Mouse (Mus musculus): ENCODE results near the gene Cenpp. TPM values are rescaled to one million over a fixed set of nuclear protein-coding genes. Genes with fewer than 3 reads are reported as not detected.

Gene Cenpp
- total and polyA plus RNA-seq, 3 experiments, result 0.57 to 2.4 (median 1.8) TPM

DNA sequence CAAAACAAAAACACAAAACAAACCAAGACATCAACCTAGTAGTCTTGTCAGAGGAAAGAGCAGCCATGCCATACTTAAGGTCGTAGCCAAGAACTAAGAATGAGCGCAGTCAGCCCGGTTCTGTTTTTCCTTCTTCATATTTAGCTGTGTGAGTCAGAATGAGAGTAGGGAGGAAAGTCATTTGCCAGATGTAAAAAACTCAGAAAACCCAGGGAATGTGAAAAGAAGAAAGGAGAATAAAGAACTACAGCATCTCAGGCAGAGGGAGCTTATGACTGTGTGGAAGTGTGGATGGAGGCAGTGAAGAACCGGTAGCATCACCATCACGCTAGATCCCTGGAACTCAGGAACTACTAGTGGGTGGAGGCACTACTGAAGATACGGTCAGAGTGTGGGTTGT is 66.5 kb downstream of the Cenpp start:
- Histone ChIP-seq H3K36me3 (ENCODE audit: control insufficient read depth, insufficient read depth, low read length) (no peaks in the 10 kb centered on the region), H3K9ac (ENCODE audit: low read depth, low read length) (no peak overlapping the region), H3K4me1 (ENCODE audit: control insufficient read depth, insufficient read depth, low read length) (no peaks in the 10 kb centered on the region; the same call in 1 of the 2 replicates), H3K27ac (peak overlapping the region; percentile 18; the same call in 1 of the 2 replicates), H3K27me3 (ENCODE audit: control insufficient read depth, insufficient read depth, low read length) (no peaks in the 10 kb centered on the region), H3K4me3 (no peak overlapping the region), H3K79me2 (replicated peaks; ENCODE audit: control insufficient read depth, insufficient read depth, low read length) (no peaks in the 10 kb centered on the region)
- no peak for TF ChIP-seq EP300 (IDR thresholded peaks at IDR 0.05; ENCODE audit: insufficient read depth, low read depth, low read length)
- TF ChIP-seq CTCF (IDR thresholded peaks at IDR 0.05), result no peak
- TF ChIP-seq POLR2A (IDR thresholded peaks at IDR 0.05; ENCODE audit: insufficient read depth, low read depth, low read length), result no peak
- intact Hi-C loops (cut with DNase I), result no loop called here
- no peak for DNase-seq
- 80% methylated on average over 6 of the region's 6 CpGs for WGBS

DNA sequence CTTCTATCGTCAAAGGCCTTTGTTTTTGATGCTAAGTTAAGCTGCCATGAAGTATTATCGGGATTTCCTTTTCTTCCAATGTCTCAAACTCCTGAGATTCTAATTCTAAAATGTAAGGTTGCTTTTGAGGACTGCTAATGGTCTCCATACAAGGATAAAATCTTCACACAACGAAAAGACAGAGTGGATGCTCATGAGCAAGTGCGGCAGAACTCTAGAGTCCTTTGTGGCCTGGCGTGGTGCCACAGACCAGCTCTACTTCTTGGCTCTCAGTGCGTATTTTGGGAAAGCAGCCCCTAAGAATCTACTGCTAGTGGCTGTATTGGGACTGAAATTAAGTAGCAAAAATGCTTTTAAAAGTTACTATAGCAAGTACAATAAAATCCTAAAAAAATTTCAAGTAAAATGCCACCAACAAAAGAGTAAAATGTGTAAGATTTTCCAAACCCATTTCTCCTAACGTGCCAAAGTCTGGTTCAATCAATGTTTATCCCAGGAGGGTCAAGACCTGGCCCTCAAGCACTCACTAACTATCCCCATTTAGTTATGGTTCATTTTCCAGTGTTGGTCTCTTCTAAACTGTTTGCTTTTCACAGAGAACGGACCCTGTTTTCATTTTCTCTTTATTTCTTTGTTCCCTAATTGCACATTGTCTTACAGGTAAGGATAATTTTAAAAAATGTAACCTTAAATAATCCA is 68.1 kb downstream of the Cenpp start:
- 67% methylated on average over 8 of the region's 8 CpGs for WGBS
- Histone ChIP-seq H3K36me3 (ENCODE audit: control insufficient read depth, insufficient read depth, low read length) (no peaks in the 10 kb centered on the region), H3K4me3 (no peak overlapping the region), H3K27ac (peak overlapping the region; percentile 63), H3K9ac (ENCODE audit: low read depth, low read length) (no peak overlapping the region), H3K27me3 (ENCODE audit: control insufficient read depth, insufficient read depth, low read length) (no peaks in the 10 kb centered on the region), H3K79me2 (replicated peaks; ENCODE audit: control insufficient read depth, insufficient read depth, low read length) (no peaks in the 10 kb centered on the region), H3K4me1 (ENCODE audit: control insufficient read depth, insufficient read depth, low read length) (no peaks in the 10 kb centered on the region; the same call in 1 of the 2 replicates)
- intact Hi-C loops (cut with DNase I), result loop anchor here (5.0 kb wide), 1 partner anchor 42 kb away; the partner anchor contains the start of gene Aspn
- TF ChIP-seq POLR2A (IDR thresholded peaks at IDR 0.05; ENCODE audit: insufficient read depth, low read depth, low read length) (no peak), EP300 (IDR thresholded peaks at IDR 0.05; ENCODE audit: insufficient read depth, low read depth, low read length) (no peak), CTCF (IDR thresholded peaks at IDR 0.05) (no peak)
- DNase-seq, result peak in 1 of 2 experiments; percentile 34

DNA sequence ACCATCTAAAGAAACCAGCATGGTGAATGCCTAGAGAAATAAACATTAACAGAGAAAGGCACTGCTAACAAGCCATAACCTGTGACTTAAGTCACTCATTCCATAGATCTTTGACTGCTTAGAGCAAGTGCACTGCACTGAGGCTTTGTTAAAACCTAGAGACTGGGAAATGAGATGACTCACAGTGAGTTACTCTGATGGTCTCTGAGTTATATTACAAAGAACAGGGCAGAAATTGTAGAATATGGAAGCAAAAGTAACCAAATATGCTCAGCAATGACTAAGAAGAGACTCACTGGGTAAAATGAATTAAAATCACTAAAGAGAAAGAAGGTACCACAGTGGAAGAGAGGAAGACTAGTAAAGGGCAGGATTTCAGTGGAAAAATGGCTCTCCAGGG is 68.7 kb downstream of the Cenpp start:
- intact Hi-C loops (cut with DNase I), result loop anchor here (5.0 kb wide), 1 partner anchor 42 kb away; the partner anchor contains the start of gene Aspn
- peak overlapping the region; percentile 63 for H3K27ac ChIP-seq
- no peak overlapping the region for H3K9ac ChIP-seq (ENCODE audit: low read depth, low read length)
- DNase-seq, result no peak
- H3K79me2 ChIP-seq (replicated peaks; ENCODE audit: control insufficient read depth, insufficient read depth, low read length), result no peaks in the 10 kb centered on the region
- H3K4me3 ChIP-seq, result no peak overlapping the region
- no peaks in the 10 kb centered on the region; the same call in 1 of the 2 replicates for H3K4me1 ChIP-seq (ENCODE audit: control insufficient read depth, insufficient read depth, low read length)
- H3K27me3 ChIP-seq (ENCODE audit: control insufficient read depth, insufficient read depth, low read length), result no peaks in the 10 kb centered on the region
- TF ChIP-seq EP300 (IDR thresholded peaks at IDR 0.05; ENCODE audit: insufficient read depth, low read depth, low read length) (no peak), POLR2A (IDR thresholded peaks at IDR 0.05; ENCODE audit: insufficient read depth, low read depth, low read length) (no peak), CTCF (IDR thresholded peaks at IDR 0.05) (no peak)
- no peaks in the 10 kb centered on the region for H3K36me3 ChIP-seq (ENCODE audit: control insufficient read depth, insufficient read depth, low read length)

DNA sequence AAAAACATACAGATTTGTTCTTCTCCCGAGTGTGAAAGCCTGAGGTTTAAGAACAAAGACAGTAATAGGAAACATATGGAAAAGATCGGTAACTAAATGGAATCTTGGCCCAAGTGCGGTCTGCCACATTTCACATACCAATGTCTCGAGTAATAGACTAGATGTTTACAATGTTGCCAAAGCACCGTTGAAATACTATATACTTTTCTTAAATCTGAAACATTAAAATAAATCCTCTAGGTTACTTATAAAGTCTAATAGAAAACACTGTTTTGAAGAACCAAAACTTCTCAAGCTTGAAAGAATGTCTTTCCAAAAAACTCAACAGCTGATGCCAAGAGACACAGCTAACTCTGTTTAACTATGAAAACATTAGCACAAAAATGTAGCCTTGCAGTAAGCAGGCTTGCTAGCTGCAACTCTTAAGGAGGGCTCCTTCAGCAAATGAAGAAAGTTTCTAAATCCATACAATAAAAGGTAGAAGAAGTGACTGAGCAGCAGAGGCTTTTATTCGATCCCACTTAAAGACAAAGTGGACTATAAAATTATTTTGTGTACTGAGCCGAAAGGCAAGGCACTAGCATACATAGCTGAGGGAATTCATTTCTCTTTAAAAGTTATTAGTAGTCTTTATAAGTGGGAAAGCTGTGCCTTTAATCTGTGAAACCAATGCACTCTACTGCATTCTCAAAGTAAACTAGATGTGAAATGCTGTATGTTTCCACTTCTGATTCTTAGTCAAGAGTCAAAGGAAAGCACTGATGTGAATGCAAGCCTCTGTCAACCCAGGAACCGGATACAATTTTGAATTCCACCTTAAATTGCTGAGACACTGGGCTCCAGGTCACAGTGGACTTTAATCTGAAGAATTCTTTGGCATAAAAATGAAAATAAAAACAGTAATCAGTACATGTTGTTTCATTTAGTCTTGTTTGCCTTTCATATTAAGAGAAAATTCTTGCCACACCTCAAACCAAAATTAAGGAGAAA is 70.7 kb downstream of the Cenpp start, which contains the start of gene Omd:
Gene Omd, plus strand, starts transcription at position 922 of the 990 bp plus-strand sequence.
- Histone ChIP-seq H3K36me3 (ENCODE audit: control insufficient read depth, insufficient read depth, low read length) (no peaks in the 10 kb centered on the region), H3K27ac (peak within 1 kb of the TSS; percentile 76), H3K4me3 (no peak within 1 kb of the TSS), H3K9ac (ENCODE audit: low read depth, low read length) (no peak within 1 kb of the TSS), H3K27me3 (ENCODE audit: control insufficient read depth, insufficient read depth, low read length) (no peaks in the 10 kb centered on the region), H3K79me2 (replicated peaks; ENCODE audit: control insufficient read depth, insufficient read depth, low read length) (no peaks in the 10 kb centered on the region), H3K4me1 (ENCODE audit: control insufficient read depth, insufficient read depth, low read length) (no peaks in the 10 kb centered on the region; the same call in 1 of the 2 replicates)
- intact Hi-C loops (cut with DNase I), result loop anchor here (5.0 kb wide), 1 partner anchor 40 kb away; the partner anchor contains the start of gene Aspn
- DNase-seq, result no peak
- WGBS, result 48% methylated on average over 8 of the region's 8 CpGs
- TF ChIP-seq POLR2A (IDR thresholded peaks at IDR 0.05; ENCODE audit: insufficient read depth, low read depth, low read length), result no peak
- no peak for TF ChIP-seq CTCF (IDR thresholded peaks at IDR 0.05)
- TF ChIP-seq EP300 (IDR thresholded peaks at IDR 0.05; ENCODE audit: insufficient read depth, low read depth, low read length), result no peak

DNA sequence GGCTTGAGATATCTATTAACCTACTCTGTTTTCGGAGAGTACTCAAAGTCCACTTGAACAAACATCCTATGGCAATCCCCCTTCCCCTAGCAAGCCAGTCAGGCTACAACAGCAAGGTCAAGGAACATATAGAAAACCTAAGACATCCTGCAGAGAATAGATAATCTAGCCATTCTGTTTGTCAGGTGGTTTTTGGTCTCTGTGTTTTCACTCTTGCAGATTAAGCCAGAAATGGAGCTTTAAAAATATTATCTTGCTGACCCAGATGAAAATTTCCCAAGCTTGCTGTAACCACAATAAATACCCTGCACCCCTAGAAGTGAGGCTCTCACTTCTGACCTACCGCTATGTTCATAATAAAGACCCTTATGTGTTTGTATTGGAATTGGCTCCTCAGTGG is 81.2 kb downstream of the Cenpp start:
- Histone ChIP-seq H3K27ac (no peak overlapping the region), H3K9ac (ENCODE audit: low read depth, low read length) (no peak overlapping the region), H3K27me3 (ENCODE audit: control insufficient read depth, insufficient read depth, low read length) (no peaks in the 10 kb centered on the region), H3K79me2 (replicated peaks; ENCODE audit: control insufficient read depth, insufficient read depth, low read length) (no peaks in the 10 kb centered on the region), H3K4me1 (ENCODE audit: control insufficient read depth, insufficient read depth, low read length) (no peaks in the 10 kb centered on the region), H3K36me3 (ENCODE audit: control insufficient read depth, insufficient read depth, low read length) (no peaks in the 10 kb centered on the region), H3K4me3 (no peak overlapping the region)
- intact Hi-C loops (cut with DNase I), result no loop called here
- TF ChIP-seq CTCF (IDR thresholded peaks at IDR 0.05) (no peak), POLR2A (IDR thresholded peaks at IDR 0.05; ENCODE audit: insufficient read depth, low read depth, low read length) (no peak), EP300 (IDR thresholded peaks at IDR 0.05; ENCODE audit: insufficient read depth, low read depth, low read length) (no peak)
- WGBS, result 77% methylated on average over 2 of the region's 2 CpGs
- DNase-seq, result no peak

Data from heart, adult 2 months (tissue).